Mouse (Mus musculus) left cerebral cortex, postnatal 25 days (tissue): ENCODE measurements around the gene Ptprm. TPM values are rescaled to one million over a fixed set of nuclear protein-coding genes. Genes with fewer than 3 reads are reported as not detected.

ENCODE experiments used
- DNase-seq, 2 experiments: peaks; one replicate each; pipeline ENCODE4 v3.0.0; 2022; ENCODE audit warnings: low spot score in 2 of 2, mixed read lengths in 1 of 2
- intact Hi-C: fragments of 180-260 bp; cut with DNase I; formaldehyde crosslinking; loops from one replicate; pipeline ENCODE4 v1.15.1; 2025
- total RNA-seq, 2 experiments: library from RNA; stranded (reverse); gene quantifications; 2 replicates each; pipeline ENCODE4 v1.2.3; 2021

Ptprm gene
- total RNA-seq, 2 experiments from 2014 or later, result 31.6 to 37.3 TPM

- no peak for DNase-seq
- intact Hi-C loops, result no loop called here
These were observed 320.7 kb downstream of the Ptprm start for GRCm38 (mm10) chr17:67033547-67033946.

- DNase-seq, result no peak
- intact Hi-C loops, result no loop called here
These were observed 322.2 kb downstream of the Ptprm start for GRCm38 (mm10) chr17:67032021-67032420.

- no peak for DNase-seq
- intact Hi-C loops, result no loop called here
These were observed 322.9 kb downstream of the Ptprm start for GRCm38 (mm10) chr17:67031341-67031740.

- intact Hi-C loops, result no loop called here
These were observed 327.0 kb downstream of the Ptprm start for GRCm38 (mm10) chr17:67027274-67027673.

GRCm38 (mm10) chr17:67016501-67016900 is 337.8 kb downstream of the Ptprm start:
- DNase-seq, result no peak
- intact Hi-C loops, result no loop called here

More at GRCm38 (mm10) chr17:67027274-67027673, 327.0 kb downstream of the Ptprm start:
- no peak for DNase-seq

GRCm38 (mm10) chr17:67013217-67013616 is 341.0 kb downstream of the Ptprm start:
- intact Hi-C loops, result loop anchor here (2.0 to 5.0 kb wide), 3 partner anchors 70 to 446 kb away; no protein-coding TSS in a partner anchor
- DNase-seq, result peak; percentile 26 to 81

- peak; percentile 70 to 97 for DNase-seq
- intact Hi-C loops, result loop anchor here (1.0 to 5.0 kb wide), 4 partner anchors 39 to 447 kb away; no protein-coding TSS in a partner anchor
These were observed 342.2 kb downstream of the Ptprm start for GRCm38 (mm10) chr17:67011836-67012583.

GRCm38 (mm10) chr17:67010136-67010535 is 344.1 kb downstream of the Ptprm start:
- intact Hi-C loops, result loop anchor here (5.0 kb wide), 1 partner anchor 112 kb away; no protein-coding TSS in a partner anchor
- DNase-seq, result peak in 1 of 2 experiments; percentile 19

GRCm38 (mm10) chr17:67008137-67008536 is 346.1 kb downstream of the Ptprm start:
- no peak for DNase-seq
- intact Hi-C loops, result no loop called here

- intact Hi-C loops, result no loop called here
- DNase-seq, result peak; percentile 80 to 94
These were observed 347.4 kb downstream of the Ptprm start for GRCm38 (mm10) chr17:67006740-67007385.

- DNase-seq, result no peak
- intact Hi-C loops, result no loop called here
These were observed 357.4 kb downstream of the Ptprm start for GRCm38 (mm10) chr17:66996882-66997281.

- DNase-seq, result no peak
- intact Hi-C loops, result no loop called here
These were observed 358.2 kb downstream of the Ptprm start for GRCm38 (mm10) chr17:66996016-66996415.

- intact Hi-C loops, result no loop called here
These were observed 362.4 kb downstream of the Ptprm start for GRCm38 (mm10) chr17:66991815-66992214.

GRCm38 (mm10) chr17:66990761-66991160 is 363.5 kb downstream of the Ptprm start:
- intact Hi-C loops, result no loop called here
- no peak for DNase-seq

More at GRCm38 (mm10) chr17:66991815-66992214, 362.4 kb downstream of the Ptprm start:
- no peak for DNase-seq

- intact Hi-C loops, result no loop called here
- no peak for DNase-seq
These were observed 366.2 kb downstream of the Ptprm start for GRCm38 (mm10) chr17:66988014-66988413.

- DNase-seq, result no peak
- intact Hi-C loops, result no loop called here
These were observed 372.6 kb downstream of the Ptprm start for GRCm38 (mm10) chr17:66981649-66982048.

- intact Hi-C loops, result no loop called here
- no peak for DNase-seq
These were observed 374.3 kb downstream of the Ptprm start for GRCm38 (mm10) chr17:66979971-66980370.

GRCm38 (mm10) chr17:66976490-66976889 is 377.8 kb downstream of the Ptprm start:
- no peak for DNase-seq
- intact Hi-C loops, result no loop called here

- peak; percentile 61 to 91 for DNase-seq
- intact Hi-C loops, result loop anchor here (1.0 kb wide), 2 partner anchors 30 to 39 kb away; no protein-coding TSS in a partner anchor
These were observed 381.3 kb downstream of the Ptprm start for GRCm38 (mm10) chr17:66972976-66973375.

GRCm38 (mm10) chr17:66960986-66961385 is 393.3 kb downstream of the Ptprm start:
- DNase-seq, result peak in 1 of 2 experiments; percentile 45
- intact Hi-C loops, result no loop called here

- intact Hi-C loops, result no loop called here
- no peak for DNase-seq
These were observed 393.7 kb downstream of the Ptprm start for GRCm38 (mm10) chr17:66960557-66960956.
